Mouse (Mus musculus): ENCODE measurements around the gene Obp2b. TPM values are rescaled to one million over a fixed set of nuclear protein-coding genes. Genes with fewer than 3 reads are reported as not detected.
"Not testable (repeated sequence)": the region's sequence is repeated elsewhere in the genome, so short reads cannot be mapped to it uniquely, and the experiment has no call there.

Obp2b gene
- total and polyA plus RNA-seq, 3 experiments: not detected

DNA sequence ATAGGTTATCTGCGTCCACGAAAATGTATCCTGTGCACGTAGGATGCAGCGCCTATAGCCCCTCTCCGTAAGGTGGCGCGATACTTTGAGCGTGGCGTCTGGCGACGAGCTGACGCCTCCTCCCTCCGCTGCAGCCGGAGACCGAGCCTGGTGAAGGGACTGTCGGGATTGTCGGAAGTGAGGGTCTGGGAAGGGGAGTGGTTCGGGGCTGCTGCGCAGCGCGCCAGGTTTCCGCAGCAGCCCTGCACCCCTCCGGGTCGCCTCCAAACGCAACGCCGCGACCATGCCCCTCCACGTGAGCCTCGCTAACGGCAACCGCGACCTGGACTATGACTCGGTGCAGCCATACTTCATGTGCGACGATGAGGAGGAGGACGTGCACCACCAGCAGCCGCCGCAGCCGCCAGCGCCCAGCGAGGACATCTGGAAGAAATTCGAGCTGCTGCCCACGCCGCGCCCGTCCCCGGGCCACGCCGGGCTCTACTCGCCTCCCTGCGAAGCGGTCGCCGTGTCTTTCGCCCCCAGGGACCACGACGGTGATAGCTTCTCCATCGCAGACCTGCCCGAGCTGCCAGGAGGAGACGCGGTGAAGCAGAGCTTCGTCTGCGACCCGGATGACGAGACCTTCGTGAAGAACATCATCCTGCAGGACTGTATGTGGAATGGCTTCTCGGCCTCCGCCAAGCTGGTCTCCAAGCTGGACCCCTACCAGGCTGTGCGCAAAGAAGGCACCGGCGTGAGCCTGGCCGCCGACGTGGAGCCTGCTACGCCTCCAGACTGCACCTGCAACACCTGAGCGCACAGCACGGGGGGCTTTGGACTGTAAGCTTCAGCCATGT lies 29.9 kb upstream of the Obp2b start, which contains the start of gene Bmyc:
Gene Bmyc, plus strand, starts transcription at position 97 of the 839 bp plus-strand sequence.
- Histone ChIP-seq H3K27me3 (ENCODE audit: insufficient read depth, low read length) (peaks cover 9% of the 10 kb centered on the region), H3K4me1 (ENCODE audit: insufficient read depth, low read depth, low read length) (no peaks in the 10 kb centered on the region), H3K4me3 (ENCODE audit: low read depth, low read length) (no peak within 1 kb of the TSS), H3K36me3 (replicated peaks) (no peaks in the 10 kb centered on the region), H3K9me3 (replicated peaks) (no peaks in the 10 kb centered on the region)
- DNase-seq (ENCODE audit: low spot score) (no peak), ATAC-seq (ENCODE audit: extremely low read depth, insufficient number of reproducible peaks, low FRiP score, poor library complexity, severe bottlenecking) (no peak)
- no peak for TF ChIP-seq TAL1 (conservative IDR thresholded peaks at IDR 0.05; ENCODE audit: low read depth, low read length)
- no peak for TF ChIP-seq GATA2 (IDR thresholded peaks at IDR 0.05; ENCODE audit: borderline replicate concordance, low read depth, low read length)
- TF ChIP-seq CTCF (IDR thresholded peaks at IDR 0.05; ENCODE audit: low read depth, low read length): no peak
- no peak for TF ChIP-seq GATA1 (IDR thresholded peaks at IDR 0.05; ENCODE audit: borderline replicate concordance, low read length)
- no peak for TF ChIP-seq POLR2AphosphoS5 (IDR thresholded peaks at IDR 0.05; ENCODE audit: insufficient replicate concordance, low read depth, low read length)

DNA sequence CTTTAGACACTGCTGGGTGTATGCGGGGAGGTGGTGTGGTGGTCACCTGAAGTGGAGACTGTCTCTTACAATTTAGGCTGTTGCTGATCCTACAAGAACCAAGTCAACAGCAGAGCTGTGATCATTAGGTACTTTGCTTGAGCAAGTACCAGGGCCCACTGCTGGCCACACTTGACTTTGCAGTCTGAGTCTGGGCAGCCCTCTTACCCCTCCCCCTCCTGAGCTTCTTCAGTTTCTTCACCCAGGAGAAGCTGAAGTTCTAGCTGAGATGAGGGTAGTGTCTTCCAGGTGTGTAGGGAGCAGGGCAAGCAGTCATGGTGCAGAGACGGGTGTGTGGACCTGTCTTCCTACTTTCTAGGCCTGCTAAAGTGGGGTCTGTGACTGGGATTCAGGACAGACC lies 28.7 kb upstream of the Obp2b start:
- Histone ChIP-seq H3K27me3 (ENCODE audit: insufficient read depth, low read length) (peaks cover 9% of the 10 kb centered on the region), H3K36me3 (replicated peaks) (no peaks in the 10 kb centered on the region), H3K4me3 (ENCODE audit: low read depth, low read length) (no peak overlapping the region), H3K9me3 (replicated peaks) (no peaks in the 10 kb centered on the region), H3K4me1 (ENCODE audit: insufficient read depth, low read depth, low read length) (no peaks in the 10 kb centered on the region)
- TF ChIP-seq TAL1 (conservative IDR thresholded peaks at IDR 0.05; ENCODE audit: low read depth, low read length): no peak
- TF ChIP-seq POLR2AphosphoS5 (IDR thresholded peaks at IDR 0.05; ENCODE audit: insufficient replicate concordance, low read depth, low read length): no peak
- TF ChIP-seq CTCF (IDR thresholded peaks at IDR 0.05; ENCODE audit: low read depth, low read length): no peak
- no peak for TF ChIP-seq GATA2 (IDR thresholded peaks at IDR 0.05; ENCODE audit: borderline replicate concordance, low read depth, low read length)
- no peak for TF ChIP-seq GATA1 (IDR thresholded peaks at IDR 0.05; ENCODE audit: borderline replicate concordance, low read length)
- DNase-seq (ENCODE audit: low spot score) (no peak), ATAC-seq (ENCODE audit: extremely low read depth, insufficient number of reproducible peaks, low FRiP score, poor library complexity, severe bottlenecking) (no peak)

DNA sequence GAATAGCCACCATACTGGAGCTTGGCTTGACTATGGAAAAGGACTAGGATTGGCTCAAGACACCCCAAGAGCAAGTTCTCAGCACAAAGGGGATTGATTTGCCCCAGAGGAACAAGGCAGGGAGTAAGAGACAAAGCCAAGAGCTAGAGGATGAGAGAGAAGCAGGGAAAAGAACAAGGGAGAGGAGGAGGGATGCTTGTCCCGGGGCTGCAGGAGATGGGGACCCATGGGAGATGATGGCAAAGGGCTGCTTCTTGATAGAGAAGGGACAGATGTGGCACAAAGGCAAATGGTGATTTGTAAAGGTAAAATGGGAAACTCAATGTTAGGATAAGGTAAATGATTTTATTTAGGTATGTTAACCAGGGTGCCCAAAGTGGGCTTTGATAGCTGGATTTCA lies 27.8 kb upstream of the Obp2b start:
- not testable (repeated sequence) for ATAC-seq (ENCODE audit: extremely low read depth, insufficient number of reproducible peaks, low FRiP score, poor library complexity, severe bottlenecking); H3K4me3 ChIP-seq (ENCODE audit: low read depth, low read length); DNase-seq (ENCODE audit: low spot score); H3K9me3 ChIP-seq (replicated peaks); H3K36me3 ChIP-seq (replicated peaks); H3K27me3 ChIP-seq (ENCODE audit: insufficient read depth, low read length); H3K4me1 ChIP-seq (ENCODE audit: insufficient read depth, low read depth, low read length)

DNA sequence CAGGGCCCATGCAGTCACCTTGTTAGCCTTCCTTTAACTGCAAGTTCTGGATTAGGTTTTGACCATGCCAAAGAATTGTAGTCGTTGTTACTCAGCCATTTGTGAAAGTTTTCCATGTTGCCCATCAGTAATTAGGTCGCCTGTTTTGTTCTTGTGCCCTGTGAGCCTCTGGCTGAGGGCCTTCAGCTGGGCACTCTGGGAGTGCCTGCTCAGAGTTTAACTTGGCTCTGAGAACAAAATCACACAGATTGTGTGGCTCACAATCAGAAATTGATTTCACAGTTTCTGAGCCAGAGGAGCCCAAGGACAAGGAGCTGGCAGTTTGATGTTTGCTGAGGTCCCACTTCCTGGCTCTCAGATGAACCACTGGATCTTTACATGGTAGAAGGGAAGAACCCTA lies 27.0 kb upstream of the Obp2b start:
- not testable (repeated sequence) for H3K4me1 ChIP-seq (ENCODE audit: insufficient read depth, low read depth, low read length); DNase-seq (ENCODE audit: low spot score); H3K9me3 ChIP-seq (replicated peaks); H3K36me3 ChIP-seq (replicated peaks); ATAC-seq (ENCODE audit: extremely low read depth, insufficient number of reproducible peaks, low FRiP score, poor library complexity, severe bottlenecking); H3K4me3 ChIP-seq (ENCODE audit: low read depth, low read length)
- peaks cover 14% of the 10 kb centered on the region for H3K27me3 ChIP-seq (ENCODE audit: insufficient read depth, low read length)

DNA sequence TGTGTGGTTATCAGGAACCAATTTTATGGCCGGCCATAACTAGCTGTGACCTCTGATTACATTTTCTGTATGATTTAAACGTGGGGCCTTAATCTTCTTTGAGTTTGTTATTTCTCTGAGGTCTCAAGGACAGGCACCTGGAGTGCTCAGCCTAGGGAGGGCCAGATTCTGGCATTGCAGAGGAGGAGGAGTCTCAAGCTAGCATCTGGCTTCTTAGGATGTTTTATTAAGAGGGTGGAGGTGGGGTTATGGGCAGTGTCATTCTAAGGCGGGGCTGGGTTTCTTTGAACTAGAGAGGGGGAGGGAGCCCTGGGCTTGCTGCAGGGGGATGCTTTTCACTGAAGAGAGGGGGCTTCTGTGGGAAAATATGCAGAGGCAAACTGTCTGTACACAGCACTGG lies 25.2 kb upstream of the Obp2b start:
- not testable (repeated sequence) for DNase-seq (ENCODE audit: low spot score); H3K4me1 ChIP-seq (ENCODE audit: insufficient read depth, low read depth, low read length); H3K4me3 ChIP-seq (ENCODE audit: low read depth, low read length); ATAC-seq (ENCODE audit: extremely low read depth, insufficient number of reproducible peaks, low FRiP score, poor library complexity, severe bottlenecking); H3K9me3 ChIP-seq (replicated peaks); H3K36me3 ChIP-seq (replicated peaks)
- H3K27me3 ChIP-seq (ENCODE audit: insufficient read depth, low read length): peaks cover 11% of the 10 kb centered on the region

DNA sequence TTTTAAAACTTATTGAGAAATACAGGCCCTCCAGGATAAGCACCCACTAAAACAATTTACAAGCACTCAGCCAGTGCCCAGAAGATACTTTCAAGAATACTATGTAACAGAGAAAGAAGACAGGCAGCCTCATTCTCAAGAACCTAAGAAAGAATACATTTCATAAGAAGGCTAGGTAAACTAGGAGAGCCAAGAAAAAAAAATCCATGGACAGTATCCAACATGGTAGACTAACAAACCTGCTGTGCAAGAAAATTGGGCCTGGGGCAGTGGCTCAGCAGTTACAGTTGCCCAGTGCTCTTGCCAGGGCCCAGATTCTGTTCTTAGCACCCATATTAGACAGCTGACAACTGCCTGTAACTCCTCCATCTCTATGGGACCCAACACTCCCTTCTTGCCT lies 19.6 kb upstream of the Obp2b start:
- Histone ChIP-seq H3K4me3 (ENCODE audit: low read depth, low read length) (no peak overlapping the region), H3K36me3 (replicated peaks) (no peaks in the 10 kb centered on the region), H3K27me3 (ENCODE audit: insufficient read depth, low read length) (peaks cover 5% of the 10 kb centered on the region), H3K4me1 (ENCODE audit: insufficient read depth, low read depth, low read length) (no peaks in the 10 kb centered on the region), H3K9me3 (replicated peaks) (no peaks in the 10 kb centered on the region)
- ATAC-seq (ENCODE audit: extremely low read depth, insufficient number of reproducible peaks, low FRiP score, poor library complexity, severe bottlenecking) (no peak), DNase-seq (ENCODE audit: low spot score) (no peak)
- no peak for TF ChIP-seq GATA2 (IDR thresholded peaks at IDR 0.05; ENCODE audit: borderline replicate concordance, low read depth, low read length)
- no peak for TF ChIP-seq POLR2AphosphoS5 (IDR thresholded peaks at IDR 0.05; ENCODE audit: insufficient replicate concordance, low read depth, low read length)
- TF ChIP-seq TAL1 (conservative IDR thresholded peaks at IDR 0.05; ENCODE audit: low read depth, low read length): no peak
- no peak for TF ChIP-seq GATA1 (IDR thresholded peaks at IDR 0.05; ENCODE audit: borderline replicate concordance, low read length)
- no peak for TF ChIP-seq CTCF (IDR thresholded peaks at IDR 0.05; ENCODE audit: low read depth, low read length)

DNA sequence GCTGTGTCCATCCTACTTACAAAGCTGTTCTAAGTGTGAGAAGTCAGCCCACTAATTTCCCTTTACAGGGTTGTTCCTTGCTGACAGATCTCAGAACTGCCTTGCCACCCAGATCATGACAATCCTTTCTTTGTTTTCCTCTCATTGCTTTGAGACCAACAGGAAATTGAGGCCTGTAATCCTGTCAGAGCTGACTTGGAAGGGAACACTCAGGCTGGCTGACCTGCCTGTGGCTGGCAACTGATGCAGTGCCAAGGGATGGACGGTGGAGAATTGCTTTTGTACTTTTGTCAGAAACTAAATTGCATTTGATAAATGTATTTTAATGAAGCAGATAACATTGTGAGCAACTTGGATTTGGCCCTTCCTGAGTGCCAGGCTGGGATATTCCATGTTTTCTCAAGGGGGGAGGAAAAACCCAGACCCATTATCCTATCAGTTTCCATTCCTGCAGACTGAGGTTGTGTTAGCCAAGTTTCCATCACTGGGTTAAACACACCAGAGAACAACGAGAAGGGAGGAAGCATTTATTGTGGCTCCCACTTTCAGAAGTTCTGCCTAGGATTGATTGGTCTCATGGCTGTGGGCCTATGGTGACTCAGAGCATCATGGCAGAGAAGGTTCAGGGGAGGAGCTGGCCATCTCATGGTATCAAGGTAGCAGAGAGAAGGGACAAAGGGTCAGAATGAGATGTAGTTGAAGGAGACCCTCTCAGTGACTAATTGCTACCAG lies 3.4 kb upstream of the Obp2b start:
- Histone ChIP-seq H3K36me3 (replicated peaks) (no peaks in the 10 kb centered on the region), H3K4me3 (ENCODE audit: low read depth, low read length) (no peak overlapping the region), H3K27me3 (ENCODE audit: insufficient read depth, low read length) (0 out of 2 replicates have a peak, but pooled peaks cover 2% of the 10 kb centered on the region), H3K9me3 (replicated peaks) (peaks cover 2% of the 10 kb centered on the region; the same call in 1 of the 2 replicates), H3K4me1 (ENCODE audit: insufficient read depth, low read depth, low read length) (no peaks in the 10 kb centered on the region)
- DNase-seq (ENCODE audit: low spot score) (no peak), ATAC-seq (ENCODE audit: extremely low read depth, insufficient number of reproducible peaks, low FRiP score, poor library complexity, severe bottlenecking) (no peak)
- TF ChIP-seq POLR2AphosphoS5 (IDR thresholded peaks at IDR 0.05; ENCODE audit: insufficient replicate concordance, low read depth, low read length) (no peak), TAL1 (conservative IDR thresholded peaks at IDR 0.05; ENCODE audit: low read depth, low read length) (no peak), CTCF (IDR thresholded peaks at IDR 0.05; ENCODE audit: low read depth, low read length) (no peak), GATA1 (IDR thresholded peaks at IDR 0.05; ENCODE audit: borderline replicate concordance, low read length) (no peak), GATA2 (IDR thresholded peaks at IDR 0.05; ENCODE audit: borderline replicate concordance, low read depth, low read length) (no peak)
